Mouse (Mus musculus): Measurements from ENCODE around the gene Casq2. TPM values are rescaled to one million over a fixed set of nuclear protein-coding genes. Genes with fewer than 3 reads are reported as not detected.

Casq2 gene
- 44.6 and 135 TPM in 2 replicates for polyA plus RNA-seq (2015; fragmentation: Nextera tagmentation; extraction: Ambion mirVana)

GRCm38 (mm10) chr3:102086283-102086682 lies at the start of gene Casq2:
TSS of gene Casq2 (plus strand) at chr3:102086415.
- ATAC-seq (ENCODE audit: insufficient number of reproducible peaks, low FRiP score, low TSS enrichment, low read depth), result no peak
- peaks cover 7% of the 10 kb centered on the region; the same call in 1 of the 2 replicates for H3K27me3 ChIP-seq
- no peak within 1 kb of the TSS; the same call in 1 of the 2 replicates for H3K27ac ChIP-seq
- no peaks in the 10 kb centered on the region for H3K9me3 ChIP-seq
- WGBS, result 66% methylated on average over 4 of the region's 4 CpGs
- no peaks in the 10 kb centered on the region for H3K36me3 ChIP-seq
- no peak within 1 kb of the TSS for H3K9ac ChIP-seq
- no peak within 1 kb of the TSS for H3K4me2 ChIP-seq
- no peak within 1 kb of the TSS for H3K4me3 ChIP-seq
- H3K4me1 ChIP-seq, result 0 out of 2 replicates have a peak, but pooled peaks cover 5% of the 10 kb centered on the region

GRCm38 (mm10) chr3:102037806-102038205 lies 48.4 kb upstream of the Casq2 start:
- Histone ChIP-seq H3K27me3 (no peaks in the 10 kb centered on the region), H3K27ac (peak overlapping the region; percentile 33; the same call in 1 of the 2 replicates), H3K4me3 (no peak overlapping the region), H3K4me2 (no peak overlapping the region), H3K9me3 (no peaks in the 10 kb centered on the region), H3K9ac (no peak overlapping the region), H3K36me3 (no peaks in the 10 kb centered on the region), H3K4me1 (no peaks in the 10 kb centered on the region)
- WGBS, result 91% methylated on average over 5 of the region's 5 CpGs
- no peak for ATAC-seq (ENCODE audit: insufficient number of reproducible peaks, low FRiP score, low TSS enrichment, low read depth)

- Histone ChIP-seq H3K36me3 (no peaks in the 10 kb centered on the region), H3K4me3 (no peak overlapping the region), H3K4me1 (no peaks in the 10 kb centered on the region), H3K9ac (no peak overlapping the region), H3K4me2 (no peak overlapping the region), H3K27ac (peak overlapping the region; percentile 33), H3K9me3 (no peaks in the 10 kb centered on the region), H3K27me3 (no peaks in the 10 kb centered on the region; the same call in 1 of the 2 replicates)
- ATAC-seq (ENCODE audit: insufficient number of reproducible peaks, low FRiP score, low TSS enrichment, low read depth), result no peak
- 57% methylated on average over 6 of the region's 6 CpGs for WGBS
Measured at GRCm38 (mm10) chr3:102038608-102039007, 47.6 kb upstream of the Casq2 start.

- WGBS, result 82% methylated on average over 4 of the region's 4 CpGs
- Histone ChIP-seq H3K4me1 (no peaks in the 10 kb centered on the region), H3K9me3 (no peaks in the 10 kb centered on the region), H3K27ac (no peak overlapping the region), H3K27me3 (no peaks in the 10 kb centered on the region; the same call in 1 of the 2 replicates), H3K9ac (no peak overlapping the region), H3K4me3 (no peak overlapping the region), H3K4me2 (no peak overlapping the region), H3K36me3 (no peaks in the 10 kb centered on the region)
- no peak for ATAC-seq (ENCODE audit: insufficient number of reproducible peaks, low FRiP score, low TSS enrichment, low read depth)
Measured at GRCm38 (mm10) chr3:102041632-102042031, 44.6 kb upstream of the Casq2 start.

- Histone ChIP-seq H3K27me3 (no peaks in the 10 kb centered on the region; the same call in 1 of the 2 replicates), H3K9ac (no peak overlapping the region), H3K36me3 (no peaks in the 10 kb centered on the region), H3K4me3 (no peak overlapping the region), H3K9me3 (no peaks in the 10 kb centered on the region), H3K4me1 (no peaks in the 10 kb centered on the region), H3K4me2 (no peak overlapping the region), H3K27ac (no peak overlapping the region)
- WGBS, result 29% methylated on average over 3 of the region's 3 CpGs
- no peak for ATAC-seq (ENCODE audit: insufficient number of reproducible peaks, low FRiP score, low TSS enrichment, low read depth)
Measured at GRCm38 (mm10) chr3:102045071-102045470, 41.1 kb upstream of the Casq2 start.

- Histone ChIP-seq H3K9me3 (no peaks in the 10 kb centered on the region), H3K4me1 (no peaks in the 10 kb centered on the region), H3K36me3 (no peaks in the 10 kb centered on the region), H3K27me3 (no peaks in the 10 kb centered on the region; the same call in 1 of the 2 replicates), H3K9ac (no peak overlapping the region), H3K4me2 (no peak overlapping the region), H3K27ac (no peak overlapping the region), H3K4me3 (no peak overlapping the region)
- ATAC-seq (ENCODE audit: insufficient number of reproducible peaks, low FRiP score, low TSS enrichment, low read depth), result no peak
- 91% methylated on average over 2 of the region's 2 CpGs for WGBS
Measured at GRCm38 (mm10) chr3:102047532-102047931, 38.7 kb upstream of the Casq2 start.

- Histone ChIP-seq H3K27ac (no peak overlapping the region), H3K9me3 (no peaks in the 10 kb centered on the region), H3K4me1 (no peaks in the 10 kb centered on the region), H3K4me3 (no peak overlapping the region), H3K9ac (no peak overlapping the region), H3K27me3 (no peaks in the 10 kb centered on the region), H3K4me2 (no peak overlapping the region), H3K36me3 (no peaks in the 10 kb centered on the region)
- ATAC-seq (ENCODE audit: insufficient number of reproducible peaks, low FRiP score, low TSS enrichment, low read depth), result no peak
- WGBS, result 77% methylated on average over 14 of the region's 14 CpGs
Measured at GRCm38 (mm10) chr3:102049207-102050104, 36.8 kb upstream of the Casq2 start.

- Histone ChIP-seq H3K27me3 (no peaks in the 10 kb centered on the region), H3K36me3 (no peaks in the 10 kb centered on the region), H3K4me3 (no peak overlapping the region), H3K27ac (no peak overlapping the region), H3K9me3 (no peaks in the 10 kb centered on the region), H3K4me1 (no peaks in the 10 kb centered on the region), H3K9ac (no peak overlapping the region), H3K4me2 (no peak overlapping the region)
- 38% methylated on average over 3 of the region's 3 CpGs for WGBS
- ATAC-seq (ENCODE audit: insufficient number of reproducible peaks, low FRiP score, low TSS enrichment, low read depth), result no peak
Measured at GRCm38 (mm10) chr3:102052036-102052435, 34.2 kb upstream of the Casq2 start.

GRCm38 (mm10) chr3:102053293-102053692 lies 32.9 kb upstream of the Casq2 start:
- 59% methylated on average over 8 of the region's 8 CpGs for WGBS
- Histone ChIP-seq H3K36me3 (no peaks in the 10 kb centered on the region), H3K9me3 (no peaks in the 10 kb centered on the region), H3K4me1 (no peaks in the 10 kb centered on the region), H3K27me3 (no peaks in the 10 kb centered on the region), H3K4me2 (no peak overlapping the region), H3K27ac (no peak overlapping the region), H3K4me3 (no peak overlapping the region), H3K9ac (no peak overlapping the region)
- no peak for ATAC-seq (ENCODE audit: insufficient number of reproducible peaks, low FRiP score, low TSS enrichment, low read depth)

GRCm38 (mm10) chr3:102055878-102056277 lies 30.3 kb upstream of the Casq2 start:
- Histone ChIP-seq H3K4me2 (no peak overlapping the region), H3K9ac (no peak overlapping the region), H3K27me3 (no peaks in the 10 kb centered on the region), H3K36me3 (no peaks in the 10 kb centered on the region), H3K9me3 (no peaks in the 10 kb centered on the region), H3K27ac (no peak overlapping the region), H3K4me3 (no peak overlapping the region), H3K4me1 (no peaks in the 10 kb centered on the region)
- 74% methylated on average over 4 of the region's 4 CpGs for WGBS
- ATAC-seq (ENCODE audit: insufficient number of reproducible peaks, low FRiP score, low TSS enrichment, low read depth), result no peak

- no peak overlapping the region for H3K4me3 ChIP-seq
- WGBS, result 80% methylated on average over 6 of the region's 6 CpGs
- no peaks in the 10 kb centered on the region for H3K27me3 ChIP-seq
- H3K36me3 ChIP-seq, result no peaks in the 10 kb centered on the region
- H3K4me1 ChIP-seq, result peaks cover 7% of the 10 kb centered on the region
- H3K9me3 ChIP-seq, result no peaks in the 10 kb centered on the region
- ATAC-seq (ENCODE audit: insufficient number of reproducible peaks, low FRiP score, low TSS enrichment, low read depth), result no peak
- no peak overlapping the region for H3K9ac ChIP-seq
- H3K27ac ChIP-seq, result no peak overlapping the region
- H3K4me2 ChIP-seq, result no peak overlapping the region
Measured at GRCm38 (mm10) chr3:102060065-102060464, 26.1 kb upstream of the Casq2 start.

- no peaks in the 10 kb centered on the region for H3K36me3 ChIP-seq
- WGBS, result 39% methylated on average over 14 of the region's 14 CpGs
- H3K4me3 ChIP-seq, result no peak overlapping the region
- H3K4me2 ChIP-seq, result no peak overlapping the region
- ATAC-seq (ENCODE audit: insufficient number of reproducible peaks, low FRiP score, low TSS enrichment, low read depth), result 0 out of 2 replicates have a peak, but pooled peaks have one; percentile 19
- H3K27ac ChIP-seq, result no peak overlapping the region
- H3K9me3 ChIP-seq, result no peaks in the 10 kb centered on the region
- peaks cover 7% of the 10 kb centered on the region for H3K4me1 ChIP-seq
- H3K27me3 ChIP-seq, result no peaks in the 10 kb centered on the region
- no peak overlapping the region for H3K9ac ChIP-seq
Measured at GRCm38 (mm10) chr3:102061923-102062670, 24.1 kb upstream of the Casq2 start.

Measured in limb, embryonic 15.5 days (tissue).